Mouse (Mus musculus): ENCODE results near the gene Nlrc3. TPM values are rescaled to one million over a fixed set of nuclear protein-coding genes. Genes with fewer than 3 reads are reported as not detected.

Gene Nlrc3
- 0.82 TPM for polyA plus RNA-seq (2015; fragmentation: Illumina TruSeq; extraction: RNeasy Lipid Tissue Mini Kit (QIAGEN cat#74804); ENCODE audit: low read depth, low replicate concordance)

DNA sequence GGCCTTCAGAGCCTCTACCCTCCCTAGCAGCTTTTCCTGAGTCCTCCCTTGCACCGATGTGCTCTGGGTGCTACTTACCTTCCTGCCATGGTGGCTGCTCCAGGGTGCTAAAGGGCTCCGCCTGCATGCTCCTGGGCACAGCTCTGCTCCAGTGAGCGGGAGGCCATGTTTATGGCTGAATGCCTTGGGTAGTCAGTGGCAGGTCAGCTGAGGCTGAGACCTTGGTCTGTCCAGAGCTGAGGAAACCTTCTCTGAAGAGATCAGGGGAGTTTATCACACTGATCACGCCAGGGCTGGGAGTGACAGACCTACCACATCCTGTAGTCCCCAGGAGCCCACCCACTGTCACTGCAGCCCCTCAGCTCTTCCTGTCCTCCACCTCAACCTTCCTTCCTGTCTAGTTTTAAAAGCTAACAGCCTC, at the start of gene Nlrc3:
Nlrc3 (minus strand) TSS at position 382 of the 421 bp plus-strand sequence.

GRCm38 (mm10) chr16:4003489-4004398, 27.3 kb upstream of the Nlrc3 start, which contains the start of gene Slx4:
Slx4 (minus strand) TSS chr16:4003770.

GRCm38 (mm10) chr16:3908537-3909111, 67.8 kb downstream of the Nlrc3 start, which contains the start of the genes 1700037C18Rik and Cluap1:
1700037C18Rik (minus strand) TSS chr16:3908689.
Cluap1 (plus strand) TSS chr16:3908801.

Other genes with a start within 250 kb of the Nlrc3 start
- 19.3 TPM for gene Zfp263, start 232.5 kb downstream of the Nlrc3 start, polyA plus RNA-seq (2015; fragmentation: Illumina TruSeq; extraction: RNeasy Lipid Tissue Mini Kit (QIAGEN cat#74804); ENCODE audit: low read depth, low replicate concordance)
- not detected for gene Olfr15, start 145.8 kb downstream of the Nlrc3 start, polyA plus RNA-seq (2015; fragmentation: Illumina TruSeq; extraction: RNeasy Lipid Tissue Mini Kit (QIAGEN cat#74804); ENCODE audit: low read depth, low replicate concordance)
- 3.3 TPM for gene Zfp174, start 129.4 kb downstream of the Nlrc3 start, polyA plus RNA-seq (2015; fragmentation: Illumina TruSeq; extraction: RNeasy Lipid Tissue Mini Kit (QIAGEN cat#74804); ENCODE audit: low read depth, low replicate concordance)
- 105 TPM for gene Naa60, start 104.3 kb downstream of the Nlrc3 start, polyA plus RNA-seq (2015; fragmentation: Illumina TruSeq; extraction: RNeasy Lipid Tissue Mini Kit (QIAGEN cat#74804); ENCODE audit: low read depth, low replicate concordance)
- 16.5 TPM for gene Zfp597, start 92.1 kb downstream of the Nlrc3 start, polyA plus RNA-seq (2015; fragmentation: Illumina TruSeq; extraction: RNeasy Lipid Tissue Mini Kit (QIAGEN cat#74804); ENCODE audit: low read depth, low replicate concordance)
- 0.58 TPM for gene Gm20695, start 92.0 kb downstream of the Nlrc3 start, polyA plus RNA-seq (2015; fragmentation: Illumina TruSeq; extraction: RNeasy Lipid Tissue Mini Kit (QIAGEN cat#74804); ENCODE audit: low read depth, low replicate concordance)
- gene 1700037C18Rik, start 67.9 kb downstream of the Nlrc3 start, polyA plus RNA-seq (2015; fragmentation: Illumina TruSeq; extraction: RNeasy Lipid Tissue Mini Kit (QIAGEN cat#74804); ENCODE audit: low read depth, low replicate concordance): 10.2 TPM
- 35.0 TPM for gene Cluap1, start 67.8 kb downstream of the Nlrc3 start, polyA plus RNA-seq (2015; fragmentation: Illumina TruSeq; extraction: RNeasy Lipid Tissue Mini Kit (QIAGEN cat#74804); ENCODE audit: low read depth, low replicate concordance)
- gene Slx4, start 27.1 kb upstream of the Nlrc3 start, polyA plus RNA-seq (2015; fragmentation: Illumina TruSeq; extraction: RNeasy Lipid Tissue Mini Kit (QIAGEN cat#74804); ENCODE audit: low read depth, low replicate concordance): 23.4 TPM
- gene Dnase1, start 60.3 kb upstream of the Nlrc3 start, polyA plus RNA-seq (2015; fragmentation: Illumina TruSeq; extraction: RNeasy Lipid Tissue Mini Kit (QIAGEN cat#74804); ENCODE audit: low read depth, low replicate concordance): not detected
- 71.9 TPM for gene Trap1, start 101.2 kb upstream of the Nlrc3 start, polyA plus RNA-seq (2015; fragmentation: Illumina TruSeq; extraction: RNeasy Lipid Tissue Mini Kit (QIAGEN cat#74804); ENCODE audit: low read depth, low replicate concordance)
- 13.9 TPM for gene Crebbp, start 237.4 kb upstream of the Nlrc3 start, polyA plus RNA-seq (2015; fragmentation: Illumina TruSeq; extraction: RNeasy Lipid Tissue Mini Kit (QIAGEN cat#74804); ENCODE audit: low read depth, low replicate concordance)

All from brain, adult 10 weeks (tissue).